Mouse (Mus musculus): ENCODE results near the gene Relb. TPM values are rescaled to one million over a fixed set of nuclear protein-coding genes. Genes with fewer than 3 reads are reported as not detected.

The Relb gene
- total RNA-seq, 2 experiments from 2014 or later, result 5.5 to 7.5 TPM

DNA sequence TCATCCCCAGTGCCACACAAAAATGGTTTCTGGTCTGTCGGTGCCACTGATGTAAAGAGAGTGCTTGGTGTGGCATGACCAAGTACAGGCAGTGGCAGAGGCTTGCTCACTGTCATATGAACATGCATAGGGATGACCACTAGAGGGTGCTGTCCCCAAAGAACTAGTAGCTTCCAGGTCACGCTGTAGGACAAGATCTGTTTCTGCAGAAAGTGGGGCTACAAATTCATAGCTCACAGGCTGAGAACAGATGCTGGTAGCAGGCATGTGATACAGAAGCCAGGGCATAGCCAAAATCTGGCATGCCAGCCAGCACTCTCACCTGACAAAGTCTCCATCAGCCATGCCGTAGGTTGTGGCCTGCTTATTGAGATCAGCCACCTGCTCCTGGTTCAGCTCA, 39.3 kb downstream of the Relb start:
- intact Hi-C loops (cut with DNase I), result loop anchor here (10.0 kb wide), 1 partner anchor 45 kb away; no protein-coding TSS in a partner anchor
- peak; percentile 81 for DNase-seq

DNA sequence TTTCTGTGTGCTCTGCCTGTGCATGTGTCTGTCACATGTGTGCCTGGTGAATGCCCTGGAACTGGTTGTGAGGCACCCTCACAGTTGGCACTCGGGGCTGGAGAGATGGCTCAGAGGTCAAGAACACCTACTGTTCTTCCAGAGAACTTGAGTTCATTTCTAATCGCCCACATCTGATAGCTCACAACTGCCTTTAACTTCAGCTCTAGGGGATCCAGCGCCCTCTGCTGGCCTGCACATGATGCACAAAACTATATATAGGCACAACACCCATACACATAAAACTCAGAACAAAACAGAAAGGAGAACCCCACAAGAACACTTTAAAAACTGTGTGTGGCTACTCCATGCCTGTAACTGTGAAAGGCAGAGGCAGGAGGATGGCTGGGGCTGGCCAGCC, 40.0 kb downstream of the Relb start:
- DNase-seq, result peak; percentile 56
- intact Hi-C loops (cut with DNase I), result loop anchor here (10.0 kb wide), 1 partner anchor 46 kb away; no protein-coding TSS in a partner anchor

DNA sequence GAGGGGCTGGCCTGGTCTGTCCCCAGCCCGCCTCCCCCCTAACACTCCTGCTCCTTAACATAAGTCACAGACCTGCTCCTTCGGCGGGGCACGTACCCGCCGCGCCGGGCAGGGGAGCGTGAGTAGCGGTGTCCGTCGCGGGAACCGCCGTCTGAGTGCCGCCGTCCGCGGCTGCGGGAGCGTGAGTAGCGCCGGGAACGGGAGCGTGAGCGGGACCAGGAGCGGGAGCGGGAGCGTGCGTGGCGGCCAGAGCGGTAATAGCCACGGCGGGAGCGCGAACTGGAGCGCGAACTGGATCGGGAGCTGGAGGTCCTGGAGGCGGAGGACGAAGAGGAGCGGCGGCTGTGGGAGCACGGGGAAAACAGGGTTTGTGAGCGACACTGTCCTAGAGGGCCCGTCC, 43.0 kb downstream of the Relb start:
- DNase-seq, result no peak
- intact Hi-C loops (cut with DNase I), result loop anchor here (10.0 kb wide), 1 partner anchor 49 kb away; no protein-coding TSS in a partner anchor

DNA sequence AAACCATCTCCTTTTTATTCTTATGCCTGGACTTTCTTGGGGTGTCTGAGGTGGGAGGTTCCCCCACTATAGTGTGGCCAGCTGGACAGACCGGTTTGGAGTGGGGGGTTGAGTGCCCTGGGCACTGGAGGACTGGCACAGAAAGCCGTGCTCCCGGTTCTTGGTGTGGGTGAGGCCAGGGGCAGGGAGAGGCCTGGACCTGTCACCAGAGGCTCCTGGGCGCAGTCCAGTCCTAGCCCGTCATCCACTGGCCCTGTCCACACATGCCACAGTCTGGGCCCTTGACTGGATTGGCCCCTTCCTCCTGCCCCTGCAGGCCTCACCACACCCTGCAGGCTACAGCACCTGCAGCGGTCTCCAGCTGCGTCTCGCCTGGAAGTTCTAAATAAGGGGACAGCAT, 48.6 kb downstream of the Relb start:
- intact Hi-C loops (cut with DNase I), result loop anchor here (10.0 kb wide), 1 partner anchor 54 kb away; no protein-coding TSS in a partner anchor
- no peak for DNase-seq

DNA sequence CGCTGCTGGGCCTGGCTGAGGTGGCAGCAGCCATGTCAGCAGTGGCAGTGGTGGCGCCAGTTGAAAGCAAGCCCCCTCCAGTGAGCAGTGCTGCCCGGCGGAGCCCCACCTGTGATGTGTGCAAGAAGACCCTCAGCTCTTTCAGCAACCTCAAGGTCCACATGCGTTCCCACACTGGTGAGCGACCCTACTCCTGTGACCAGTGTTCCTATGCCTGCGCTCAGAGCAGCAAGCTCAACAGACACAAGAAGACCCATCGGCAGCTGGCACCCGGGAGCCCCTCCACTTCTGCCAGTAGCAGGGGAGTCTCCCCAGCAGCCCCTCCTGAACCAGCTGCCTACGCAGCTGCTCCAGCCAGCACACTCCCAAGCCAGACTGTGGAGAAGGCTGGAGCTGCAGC, 49.5 kb downstream of the Relb start:
- DNase-seq, result no peak
- intact Hi-C loops (cut with DNase I), result loop anchor here (10.0 kb wide), 1 partner anchor 55 kb away; no protein-coding TSS in a partner anchor

DNA sequence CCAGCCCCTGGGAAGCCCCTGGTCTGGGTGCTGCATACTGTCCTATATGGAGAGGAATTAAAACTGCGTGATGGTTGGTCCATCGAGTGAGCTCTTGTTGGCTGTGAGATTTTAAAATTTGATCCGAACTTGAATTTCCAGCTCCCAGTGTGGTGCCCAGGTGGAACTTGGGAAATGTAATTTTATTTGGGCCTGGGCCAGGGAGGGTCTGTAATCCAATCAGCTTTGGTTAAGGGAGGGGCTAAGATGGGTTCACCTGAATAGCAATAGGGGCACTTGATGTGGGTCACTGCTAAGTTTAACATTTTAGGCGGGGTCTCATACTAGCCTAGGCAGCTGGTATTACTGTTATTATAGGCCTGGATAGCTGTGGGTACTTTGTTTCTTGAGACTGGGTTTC, 50.8 kb downstream of the Relb start:
- DNase-seq, result no peak
- intact Hi-C loops (cut with DNase I), result no loop called here

DNA sequence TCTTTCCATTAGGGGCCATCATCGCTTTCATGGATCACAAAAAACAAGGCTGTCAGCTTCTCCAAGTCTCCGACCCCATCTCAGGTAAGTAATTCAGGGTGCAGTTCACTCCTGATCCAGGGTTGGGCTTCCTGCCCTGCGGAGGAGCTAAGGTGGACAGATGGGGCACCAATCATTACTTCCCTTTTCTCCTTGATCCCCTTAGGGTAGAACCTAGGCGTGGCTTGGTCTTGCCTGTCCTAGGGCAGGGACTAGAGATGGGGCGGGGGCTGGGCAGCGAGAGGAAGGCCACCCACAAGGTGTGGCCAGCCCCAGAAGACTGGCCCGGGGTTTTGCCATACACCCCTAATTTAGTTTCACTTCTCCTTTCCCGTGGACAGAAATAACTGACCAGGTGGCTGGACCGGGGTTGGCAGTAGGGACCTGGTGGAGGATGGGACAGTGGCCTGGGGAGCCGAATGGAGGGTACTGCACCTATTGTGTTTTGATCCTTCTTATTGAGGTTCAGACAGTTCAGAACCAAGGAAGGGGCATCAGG, 51.3 kb downstream of the Relb start:
- intact Hi-C loops (cut with DNase I), result no loop called here
- DNase-seq, result no peak

DNA sequence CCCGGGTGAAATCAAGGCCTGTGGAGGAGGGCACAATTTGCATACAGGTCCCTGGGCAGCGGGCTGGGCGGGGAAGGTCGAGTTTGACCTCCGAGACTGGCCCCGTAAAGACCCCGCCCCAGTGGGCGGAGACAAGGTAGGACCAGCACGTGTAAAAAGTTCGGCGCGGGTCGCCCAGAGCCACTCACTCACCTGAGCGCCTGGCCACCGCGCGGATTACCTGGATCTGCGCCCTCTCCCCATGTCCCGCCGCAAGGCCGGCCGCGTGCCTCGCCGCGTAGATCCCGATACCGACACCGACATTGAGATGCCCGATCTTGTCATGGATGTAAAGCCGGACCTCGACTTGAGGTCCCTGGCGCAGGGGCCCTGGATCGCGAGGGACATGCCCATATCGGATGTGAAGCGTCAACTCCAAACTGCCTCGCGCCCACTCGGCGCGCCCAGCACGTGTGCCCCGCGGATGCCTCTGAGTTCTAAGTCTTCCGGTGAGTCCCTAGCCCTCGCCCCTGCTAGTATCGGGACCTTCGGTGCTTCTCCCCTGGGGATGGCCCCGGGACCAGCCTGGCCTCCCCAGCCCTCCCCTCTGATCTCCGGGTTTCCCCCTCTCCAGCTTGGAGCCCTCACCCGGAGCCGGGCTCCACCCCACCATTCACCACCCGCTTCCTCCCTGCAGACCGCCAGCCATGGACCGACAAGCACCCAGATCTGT, 51.9 kb downstream of the Relb start, which contains the start of the genes Zfp296 and Gemin7:
Gene Zfp296 (plus strand): TSS at position 147 of the 712 bp plus-strand sequence.
Gene Gemin7 (minus strand): TSS at position 455 of the 712 bp plus-strand sequence.
- intact Hi-C loops (cut with DNase I), result no loop called here
- DNase-seq, result no peak

DNA sequence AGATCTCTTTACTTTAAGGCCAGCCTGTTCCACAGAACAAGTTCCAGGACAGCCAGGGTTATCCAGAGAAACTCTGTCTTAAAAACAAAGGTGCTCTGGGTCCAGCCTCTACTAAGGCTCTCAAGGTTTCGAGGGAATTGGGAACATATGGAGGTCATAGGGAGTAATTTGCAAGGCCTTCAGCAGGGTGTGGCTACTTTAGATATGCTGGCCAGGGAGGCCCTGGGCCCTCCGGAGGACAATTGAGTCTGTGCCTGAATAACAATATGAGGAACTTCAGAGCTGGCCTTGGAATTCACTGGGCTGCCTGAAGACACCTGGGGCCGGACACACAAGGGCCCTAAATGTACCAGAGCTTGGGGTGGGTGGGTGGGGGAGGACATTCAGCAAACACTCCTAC, 53.7 kb downstream of the Relb start:
- DNase-seq, result no peak
- intact Hi-C loops (cut with DNase I), result no loop called here

DNA sequence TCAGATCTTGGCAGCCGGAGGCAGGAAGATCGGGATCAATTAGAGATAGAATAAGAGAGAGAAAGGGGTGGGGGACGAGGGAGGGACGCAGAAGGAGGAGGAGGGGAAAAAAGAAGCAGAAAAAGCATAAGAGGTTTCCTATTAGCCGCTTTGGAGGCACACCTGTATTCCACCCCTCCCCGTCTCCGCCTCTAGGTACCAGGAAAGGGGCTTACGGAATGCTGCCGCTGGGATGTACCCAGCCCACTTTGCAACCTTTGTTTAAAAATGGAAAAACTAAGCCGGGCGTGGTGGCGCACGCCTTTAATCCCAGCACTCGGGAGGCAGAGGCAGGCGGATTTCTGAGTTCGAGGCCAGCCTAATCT, 55.5 kb downstream of the Relb start:
- no peak for DNase-seq
- intact Hi-C loops (cut with DNase I), result no loop called here

DNA sequence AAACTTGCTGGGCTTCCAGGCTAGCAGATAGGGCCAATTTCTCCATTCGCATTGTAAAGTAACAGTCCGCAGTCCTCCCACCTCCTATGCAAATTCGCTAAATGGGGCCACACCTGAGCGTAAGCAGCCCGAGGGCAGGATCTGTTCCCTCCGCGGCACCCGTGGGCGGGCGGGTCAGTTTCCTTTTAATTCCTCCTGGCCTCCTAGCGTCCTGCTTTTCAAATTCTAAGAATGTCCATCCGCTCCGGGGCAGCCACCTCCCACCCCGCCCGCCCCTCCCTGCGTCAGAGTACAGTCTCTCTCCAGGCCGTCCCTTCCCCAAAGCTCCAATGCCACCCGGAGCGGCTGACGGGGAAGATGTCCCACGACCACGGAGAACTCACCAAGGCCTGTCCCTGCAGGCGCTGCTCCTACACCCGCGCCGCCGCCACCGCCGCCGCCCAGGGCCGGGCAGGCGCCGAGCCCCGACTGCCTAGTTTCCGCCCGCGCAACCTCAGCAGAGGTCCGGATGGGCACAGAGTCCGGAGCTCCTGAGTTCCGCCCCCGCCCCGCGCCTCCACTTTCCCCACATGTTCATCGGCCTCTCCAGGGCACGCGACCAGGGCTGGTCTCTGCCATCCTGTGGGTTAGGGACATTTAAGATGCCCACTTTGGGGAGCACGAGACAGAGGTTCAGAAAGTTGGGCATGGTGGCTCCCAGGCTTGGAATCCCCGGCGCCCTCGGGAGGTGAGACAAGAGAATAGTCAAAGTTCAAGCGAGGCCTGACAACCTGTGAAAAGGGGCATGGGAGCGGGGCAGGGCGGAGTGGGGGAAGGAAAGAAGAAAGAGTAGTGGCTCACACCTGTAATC, 56.1 kb downstream of the Relb start:
- intact Hi-C loops (cut with DNase I), result no loop called here

DNA sequence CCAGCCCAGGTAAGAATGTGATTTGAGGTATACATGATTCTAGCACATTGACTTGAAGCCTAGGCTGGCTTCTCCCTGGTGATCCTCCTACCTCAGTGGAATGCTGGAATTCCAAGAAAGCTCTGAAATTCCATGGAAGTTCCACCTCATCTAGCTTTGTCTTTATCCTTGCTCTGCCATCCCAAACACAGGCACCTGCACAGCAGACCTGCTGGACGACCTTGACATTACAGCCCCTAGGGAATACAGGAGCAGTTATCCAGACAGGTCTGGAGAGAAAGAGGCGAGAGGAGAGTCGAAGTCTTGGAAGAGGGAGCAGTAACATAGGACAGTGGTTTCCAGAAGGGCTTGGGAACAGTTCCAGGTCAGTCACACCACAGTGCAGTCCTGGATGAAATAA, 59.6 kb downstream of the Relb start:
- intact Hi-C loops (cut with DNase I), result no loop called here
- no peak for DNase-seq

More for the DNA sequence above, 56.1 kb downstream of the Relb start:
- peak; percentile 79 for DNase-seq

DNA sequence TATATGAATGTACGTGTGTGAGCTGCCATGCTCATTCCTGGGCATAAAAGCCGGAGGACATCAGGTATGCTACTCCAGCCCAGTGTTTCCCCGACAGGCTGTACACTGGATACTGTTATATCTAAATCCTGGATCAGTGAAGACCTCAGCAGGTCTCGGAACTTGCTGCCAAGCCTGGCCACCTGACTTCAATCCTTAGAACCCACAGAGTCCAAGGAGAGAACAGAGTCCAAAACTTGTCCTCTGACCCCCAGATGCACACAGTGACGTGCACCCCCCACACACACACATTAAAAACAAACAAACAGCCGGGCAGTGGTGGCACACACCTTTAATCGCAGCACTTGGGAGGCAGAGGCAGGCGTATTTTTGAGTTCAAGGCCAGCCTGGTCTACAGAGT, 61.8 kb downstream of the Relb start:
- no peak for DNase-seq
- intact Hi-C loops (cut with DNase I), result no loop called here

DNA sequence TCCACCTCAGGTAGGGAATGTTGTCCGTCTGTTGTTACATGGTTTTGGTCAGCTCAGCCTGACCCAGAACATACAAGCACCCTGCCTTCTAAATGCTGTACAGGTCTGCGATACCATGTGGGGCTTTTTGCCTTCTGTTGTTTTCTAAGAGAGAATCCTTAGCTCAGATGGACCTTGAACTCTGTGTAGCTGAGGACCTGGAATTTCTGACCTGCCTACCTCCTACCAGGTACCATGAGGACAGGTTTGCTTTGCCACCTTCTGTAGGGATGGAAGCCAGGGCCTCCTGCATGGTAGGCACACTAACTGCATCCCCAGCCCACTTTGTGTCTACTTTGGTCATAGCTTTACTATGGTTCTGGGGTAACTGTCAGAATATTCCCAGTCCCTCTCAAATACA, 63.4 kb downstream of the Relb start:
- DNase-seq, result no peak
- intact Hi-C loops (cut with DNase I), result no loop called here

DNA sequence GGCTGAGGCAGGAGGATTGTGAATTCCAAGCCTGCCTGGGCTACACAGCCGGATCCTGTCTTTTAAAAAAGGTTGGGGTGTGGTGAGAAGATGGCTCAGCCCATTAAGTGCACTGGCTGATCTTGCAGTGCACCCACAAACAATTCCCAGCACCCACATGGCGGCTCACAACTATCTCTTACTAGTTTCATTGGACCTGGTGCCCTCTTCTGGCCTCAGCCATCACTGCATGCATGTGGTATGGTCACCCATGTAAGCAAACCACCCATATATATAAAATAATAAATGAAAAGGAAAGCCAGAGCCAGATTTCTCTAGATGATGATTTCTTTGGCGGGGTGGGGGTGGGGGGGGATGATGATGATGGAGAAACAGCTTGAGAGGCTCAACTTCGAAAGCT, 64.8 kb downstream of the Relb start:
- no peak for DNase-seq
- intact Hi-C loops (cut with DNase I), result no loop called here

DNA sequence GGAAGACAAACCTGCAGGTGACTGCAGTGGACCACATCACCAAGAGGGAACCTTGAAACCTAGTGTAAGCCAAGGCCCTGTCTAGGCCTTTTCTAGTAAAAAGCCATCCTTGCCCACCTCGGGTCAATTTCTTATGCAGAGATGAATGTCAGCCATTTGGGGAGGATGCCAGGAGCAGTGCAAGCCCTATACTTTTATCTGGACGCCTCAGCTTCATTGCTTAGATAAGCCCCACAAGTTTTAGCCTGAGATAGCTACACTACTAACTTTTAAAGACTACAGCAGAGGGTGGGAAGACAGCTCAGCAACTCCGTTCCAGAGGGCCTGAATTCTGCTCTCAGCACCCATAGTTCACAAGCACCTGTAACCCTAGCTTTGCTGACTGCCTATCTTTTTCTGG, 65.4 kb downstream of the Relb start:
- intact Hi-C loops (cut with DNase I), result no loop called here
- no peak for DNase-seq

DNA sequence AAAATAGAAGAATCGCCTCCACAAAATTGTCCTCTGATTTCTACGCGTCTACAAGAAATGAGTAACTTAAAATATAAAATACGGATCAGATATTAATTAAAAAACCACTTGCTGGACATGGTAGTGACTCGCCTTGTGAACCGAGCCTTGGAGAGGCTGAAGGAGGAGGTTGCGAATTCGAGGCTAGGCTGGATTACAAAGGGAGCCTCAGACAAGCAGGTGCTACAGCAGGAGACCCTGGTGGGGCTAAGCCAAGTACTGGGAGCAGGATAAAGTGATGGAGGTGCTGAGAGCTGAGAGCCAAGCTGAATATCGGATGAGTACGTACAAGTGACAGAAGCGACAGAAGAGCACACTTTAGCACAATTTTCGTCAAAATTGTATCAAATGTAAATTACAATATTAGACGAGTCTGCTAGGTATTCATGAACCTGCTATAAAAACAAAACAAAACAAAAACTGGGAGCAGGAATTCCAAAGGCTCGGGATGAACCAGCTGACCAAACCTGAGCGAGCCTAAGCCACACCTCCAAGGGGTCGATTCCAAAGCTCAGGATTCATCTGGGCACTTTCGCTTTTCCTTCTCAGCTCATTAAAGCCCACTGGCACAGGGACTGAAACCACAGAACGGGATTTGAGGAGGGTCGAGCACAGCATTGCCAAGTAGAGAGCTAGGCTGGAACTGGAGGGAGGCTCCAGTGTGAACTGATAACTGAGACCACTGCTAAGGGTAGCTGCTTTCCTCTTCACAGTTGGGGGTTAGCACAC, 66.4 kb downstream of the Relb start, which contains the start of gene Ppp1r37:
Gene Ppp1r37 (minus strand): TSS at position 434 of the 768 bp plus-strand sequence.
- intact Hi-C loops (cut with DNase I), result no loop called here
- DNase-seq, result no peak

DNA sequence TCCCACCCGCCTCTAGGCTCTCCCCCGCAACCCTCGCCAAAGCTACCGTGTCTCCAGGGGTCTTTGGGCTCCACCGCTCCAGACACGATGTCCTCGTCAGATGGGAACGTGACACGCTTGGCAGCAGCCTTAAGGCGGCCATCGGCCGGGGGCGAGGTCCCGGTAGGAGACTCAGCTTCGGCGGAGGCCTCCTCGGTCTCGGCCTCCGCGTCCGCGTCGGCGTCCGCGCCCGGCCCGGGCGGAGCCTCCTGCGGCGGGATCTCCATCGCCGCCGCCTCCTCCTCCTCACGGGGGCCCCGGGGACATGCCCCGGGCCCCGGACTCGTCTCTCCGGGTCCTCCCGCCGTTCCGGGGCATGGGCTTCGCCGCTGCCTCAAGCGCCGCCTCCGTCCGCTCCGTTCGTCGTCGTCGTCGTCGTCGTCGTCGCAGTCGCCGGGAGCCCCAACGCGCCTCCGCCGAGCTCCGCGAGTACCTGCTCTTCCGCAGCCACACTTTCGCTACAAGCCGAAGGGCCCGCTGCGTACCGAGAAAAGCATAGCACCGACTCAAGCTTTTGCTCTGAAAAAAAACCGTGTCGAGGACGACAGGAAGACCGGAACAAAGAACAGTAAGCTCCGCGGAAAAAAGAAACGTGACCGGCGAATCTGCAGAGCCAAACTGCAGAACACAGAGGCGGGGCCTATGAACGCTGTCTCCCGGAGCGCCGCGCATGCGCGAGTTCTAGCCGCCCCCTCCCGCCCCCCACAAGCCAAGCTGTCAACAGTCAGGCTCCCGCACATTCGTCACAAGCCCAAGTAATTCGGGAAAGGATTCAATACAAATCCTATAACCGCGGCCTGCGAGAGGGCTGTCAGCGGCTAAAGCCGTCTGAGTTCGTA, 67.2 kb downstream of the Relb start:
- intact Hi-C loops (cut with DNase I), result no loop called here
- DNase-seq, result peak; percentile 97

DNA sequence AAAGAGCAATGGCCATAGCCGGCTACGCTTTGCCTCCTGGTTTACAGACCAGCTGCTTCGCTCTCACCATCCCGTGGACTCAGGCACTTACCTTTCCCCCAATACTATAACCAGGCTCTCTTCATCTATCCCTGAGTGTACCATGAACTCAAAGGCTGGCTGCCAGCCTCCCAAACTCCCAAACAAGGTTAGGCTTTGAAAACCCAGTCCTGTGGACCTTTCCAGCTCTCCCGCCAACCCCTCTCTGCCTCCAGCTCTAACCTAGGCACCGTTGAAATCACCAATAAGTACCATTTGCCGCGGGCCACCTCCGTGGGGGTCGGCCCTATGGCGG, 67.8 kb downstream of the Relb start:
- intact Hi-C loops (cut with DNase I), result no loop called here
- DNase-seq, result no peak

Data from left cerebral cortex, postnatal 4 days (tissue).